Mouse (Mus musculus) cerebellum, postnatal 36 days (tissue): ENCODE measurements around the gene Pbxip1.

Experiments used
- DNase-seq, 2 experiments: peaks; one replicate each; pipeline ENCODE4 v3.0.0; 2021 to 2022; ENCODE audit warnings: mixed read lengths in 2 of 2

Gene Pbxip1

DNA sequence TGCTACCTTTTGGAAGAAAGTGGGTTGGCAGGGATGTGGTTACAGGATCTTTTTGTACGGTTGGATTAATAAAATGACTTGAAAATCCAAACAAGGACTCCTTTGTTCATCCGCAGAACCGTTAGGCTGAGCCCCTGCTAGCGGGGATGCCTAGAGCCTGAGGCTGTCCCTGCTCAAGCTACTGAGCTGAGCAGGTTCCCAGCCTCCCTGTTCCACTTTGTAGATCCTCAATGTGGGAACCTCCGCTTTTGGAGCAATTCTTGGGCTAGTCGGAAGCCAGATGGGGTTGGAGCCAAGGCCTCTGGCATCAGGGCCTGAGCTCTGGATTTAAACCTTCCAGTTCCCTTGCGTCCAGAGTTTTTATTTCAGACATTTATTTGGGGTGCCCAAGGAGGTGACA lies 1.5 kb upstream of the Pbxip1 start:
- DNase-seq = no peak

DNA sequence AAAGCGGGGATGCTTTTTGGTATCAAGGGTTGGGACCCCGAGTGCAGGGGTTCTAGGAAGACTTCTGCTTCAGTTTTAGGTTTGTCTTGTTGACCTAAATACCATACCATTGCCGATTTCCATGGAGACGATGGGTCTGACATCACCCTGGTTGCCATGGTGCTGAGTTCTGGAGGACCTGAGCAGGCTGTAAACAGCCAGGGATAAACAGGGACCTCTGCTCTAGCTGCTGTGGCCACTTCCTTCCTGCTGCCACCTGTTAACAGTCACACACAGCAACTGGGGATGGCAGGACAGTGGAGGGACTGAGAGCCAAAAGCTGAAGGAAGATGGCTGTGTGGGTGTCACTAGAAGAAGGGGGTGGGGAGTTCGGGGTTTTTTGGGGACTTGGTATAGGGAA lies 763 bp downstream of the Pbxip1 start:
- no peak for DNase-seq

DNA sequence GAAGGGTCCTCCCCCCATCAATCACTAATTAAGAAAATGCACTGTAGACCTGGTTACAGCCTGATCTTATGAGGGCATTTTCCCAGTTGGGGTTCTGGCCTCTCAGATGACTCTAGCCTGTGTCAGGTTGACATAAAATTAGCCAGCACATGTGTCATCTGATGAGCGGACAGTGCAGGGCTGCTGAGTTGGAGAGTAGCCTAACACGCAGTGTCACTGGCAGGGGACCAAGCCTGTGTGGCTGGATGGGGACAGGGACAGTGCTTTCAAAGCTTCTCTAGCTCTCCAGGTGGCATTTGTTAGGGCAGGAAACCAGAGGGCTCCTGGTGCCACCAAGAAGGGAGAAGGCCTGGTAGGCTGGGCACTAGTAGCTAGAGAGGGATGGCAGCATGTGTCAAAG lies 4.2 kb downstream of the Pbxip1 start:
- DNase-seq = no peak

DNA sequence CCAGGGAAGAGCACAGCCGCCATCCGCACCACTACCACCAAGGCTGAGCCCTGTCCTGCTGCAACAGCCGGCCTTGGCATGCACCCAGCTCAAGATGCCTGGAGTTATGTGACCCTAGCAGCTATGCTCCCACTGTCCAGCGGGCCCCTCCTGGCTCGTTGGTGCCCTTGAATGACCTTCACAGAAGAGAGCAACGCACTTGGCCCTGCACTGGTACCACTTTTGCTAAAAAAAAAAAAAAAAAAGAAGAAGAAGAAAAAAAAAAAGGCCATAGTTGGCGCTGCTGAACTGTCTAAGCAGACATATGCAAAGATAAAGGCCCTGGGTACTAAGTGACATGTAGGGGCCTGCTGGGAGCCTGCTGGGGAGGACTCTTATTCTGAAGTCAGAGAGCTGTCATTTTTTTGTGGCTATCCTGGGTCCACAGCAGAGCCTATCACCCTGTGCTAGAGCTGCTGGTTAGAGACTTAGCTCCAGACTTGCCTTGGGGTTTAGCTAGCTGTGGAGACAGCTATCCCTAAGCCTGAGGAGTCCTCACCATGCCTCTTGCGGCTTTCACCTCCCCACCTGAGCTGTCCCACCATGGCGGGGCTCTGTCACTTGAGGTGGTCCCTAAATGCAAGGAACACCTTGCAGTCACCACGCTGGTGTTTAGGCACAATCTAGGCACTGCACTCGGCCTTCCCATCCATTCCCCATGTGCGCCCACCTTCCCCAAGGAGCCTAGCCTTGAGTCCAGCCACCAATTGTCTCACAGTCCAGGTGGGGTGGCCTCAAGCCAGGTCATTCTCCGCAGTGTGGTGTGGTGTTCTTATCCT lies 12.4 kb downstream of the Pbxip1 start:
- DNase-seq = peak; percentile 25 to 29

DNA sequence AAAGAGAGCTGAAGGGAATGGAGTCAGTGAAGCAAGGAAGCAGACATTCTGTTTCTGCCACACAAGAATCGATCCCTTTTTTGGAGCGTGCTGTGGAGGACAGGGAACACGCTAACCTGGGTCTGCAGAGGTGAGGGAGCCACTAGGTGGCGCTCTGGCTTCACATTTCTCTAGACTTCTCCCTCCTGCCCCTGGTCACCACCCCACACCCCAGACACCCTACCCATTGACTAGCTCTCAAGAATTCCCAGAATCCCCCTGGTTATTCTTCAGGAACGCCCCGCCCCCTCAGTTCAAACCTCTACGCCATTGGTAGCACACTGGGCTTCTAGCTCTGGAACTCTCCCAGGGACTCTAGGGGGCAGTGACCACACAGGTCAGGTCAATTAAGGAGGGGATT lies 13.0 kb downstream of the Pbxip1 start:
- peak; percentile 79 to 81 for DNase-seq

DNA sequence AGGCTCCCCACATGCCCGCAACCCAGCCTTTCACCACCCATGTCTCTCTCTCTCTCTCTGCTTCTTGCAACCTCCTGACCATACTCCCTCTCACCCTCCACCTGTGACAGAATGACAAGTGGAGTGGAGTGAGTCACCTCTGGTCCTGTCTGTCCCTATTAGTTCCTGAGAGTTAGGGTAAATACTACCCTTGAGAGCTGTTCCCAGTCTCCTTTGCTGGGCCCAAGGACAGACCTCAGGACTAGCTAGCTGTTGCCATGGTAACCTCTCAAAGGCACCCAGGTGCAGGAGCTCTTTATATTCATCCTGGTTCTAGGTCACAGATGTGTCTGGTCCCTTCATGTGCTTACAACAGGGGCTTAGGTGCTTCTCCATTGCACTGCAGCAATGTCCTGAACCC lies 15.4 kb downstream of the Pbxip1 start:
- no peak for DNase-seq

DNA sequence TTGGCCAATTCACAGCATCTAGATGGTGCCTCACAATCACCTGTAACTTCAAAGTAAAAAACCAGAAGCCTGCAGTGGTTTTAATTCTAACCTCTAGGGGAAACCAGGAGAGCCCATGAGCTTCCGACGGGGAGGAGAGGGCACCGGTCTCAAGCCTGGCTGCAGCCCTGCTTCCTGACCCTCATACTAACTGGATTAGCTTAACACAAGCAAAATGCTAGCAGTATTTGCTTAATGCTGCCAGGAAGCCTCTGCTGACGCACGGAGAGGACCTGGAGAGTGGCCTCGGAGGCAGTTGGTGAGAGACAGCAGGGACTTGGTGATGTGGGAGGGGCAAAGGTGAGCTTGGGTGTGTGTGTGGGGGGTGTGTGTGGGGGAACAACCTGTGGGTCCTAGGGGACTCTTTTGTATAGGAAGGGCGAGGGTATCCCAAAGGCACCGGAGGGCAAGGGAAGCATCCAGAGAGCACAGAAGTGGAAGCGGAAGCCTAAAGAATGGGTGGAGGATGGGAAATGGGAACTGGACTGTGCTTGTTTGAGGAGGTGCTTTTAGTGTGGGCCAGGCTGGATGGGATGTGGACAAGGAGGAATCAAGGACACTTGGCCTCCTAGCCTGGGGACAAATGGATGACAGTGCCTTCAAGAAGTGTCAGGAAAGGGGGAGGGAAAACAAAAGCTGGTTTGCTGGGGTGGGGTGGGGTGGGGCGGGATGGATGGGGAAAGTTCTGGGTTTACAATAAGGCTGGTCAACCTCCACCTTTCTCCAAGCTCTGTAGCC lies 18.1 kb downstream of the Pbxip1 start, which contains the start of gene Pmvk:
Gene Pmvk, plus strand, starts transcription at position 141 of the 777 bp plus-strand sequence.
- DNase-seq = no peak

DNA sequence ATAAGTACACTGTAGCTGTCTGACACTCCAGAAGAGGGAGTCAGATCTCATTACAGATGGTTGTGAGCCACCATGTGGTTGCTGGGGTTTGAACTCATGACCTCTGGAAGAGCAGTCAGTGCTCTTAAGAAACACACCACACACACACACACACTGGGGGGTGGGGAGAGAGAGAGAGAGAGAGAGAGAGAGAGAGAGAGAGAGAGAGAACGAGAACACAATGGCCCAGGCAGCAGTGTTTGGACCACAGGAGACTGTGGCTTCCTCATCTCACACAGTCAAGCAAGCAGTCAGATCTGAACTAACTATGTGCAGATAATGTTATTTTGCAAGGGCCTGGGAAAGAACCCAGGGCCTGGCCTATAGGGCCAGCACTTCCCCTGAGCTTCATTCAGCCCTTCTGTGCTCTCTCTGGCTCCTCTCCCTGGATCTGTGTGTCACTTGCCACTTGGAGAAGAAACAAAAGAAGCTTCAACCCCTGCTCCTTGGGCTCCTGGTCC lies 19.3 kb downstream of the Pbxip1 start:
- DNase-seq = no peak

DNA sequence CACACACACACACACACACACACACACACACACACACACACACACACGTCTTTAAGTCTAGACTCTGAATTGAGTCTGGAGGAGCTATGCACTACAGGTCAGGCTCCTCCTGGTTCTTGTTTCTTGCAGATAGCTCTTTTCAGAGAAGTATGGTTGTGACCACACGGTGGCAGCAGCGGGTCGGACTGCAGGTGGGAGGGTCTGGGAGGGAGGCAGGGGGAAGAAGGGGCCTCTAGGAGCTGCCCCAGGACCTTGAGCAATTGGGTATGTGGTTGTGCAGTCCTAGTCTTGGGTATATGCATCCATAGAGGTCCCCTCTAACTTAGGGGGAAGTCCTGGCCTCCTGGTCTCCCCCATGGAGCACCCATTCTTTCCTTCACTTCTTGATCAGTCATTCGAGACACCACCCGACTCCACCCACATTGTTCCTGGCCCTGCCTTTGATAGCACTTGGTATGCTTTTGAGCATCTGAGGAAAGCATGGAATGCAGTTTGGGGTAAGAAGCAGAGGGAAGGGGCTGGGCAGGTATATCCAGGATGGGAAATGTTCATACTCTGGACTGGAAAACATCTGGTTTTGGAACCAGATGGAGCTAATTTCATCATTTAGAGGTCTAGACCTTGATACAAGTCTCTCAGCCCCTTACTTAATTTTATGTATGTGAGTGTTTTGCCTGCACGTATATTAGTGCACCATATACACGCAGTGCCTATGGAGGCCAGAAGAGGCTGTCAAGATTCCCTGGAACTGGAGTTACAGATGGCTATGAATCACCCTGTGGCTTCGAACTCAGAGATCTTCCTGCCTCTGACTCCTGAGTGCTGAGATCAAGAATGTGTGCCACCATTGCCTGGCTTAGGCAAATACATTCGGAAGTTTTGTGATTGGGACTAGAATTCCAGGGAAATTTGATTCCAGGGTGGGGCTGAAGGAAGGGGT lies 20.5 kb downstream of the Pbxip1 start:
- peak; percentile 60 to 64 for DNase-seq

DNA sequence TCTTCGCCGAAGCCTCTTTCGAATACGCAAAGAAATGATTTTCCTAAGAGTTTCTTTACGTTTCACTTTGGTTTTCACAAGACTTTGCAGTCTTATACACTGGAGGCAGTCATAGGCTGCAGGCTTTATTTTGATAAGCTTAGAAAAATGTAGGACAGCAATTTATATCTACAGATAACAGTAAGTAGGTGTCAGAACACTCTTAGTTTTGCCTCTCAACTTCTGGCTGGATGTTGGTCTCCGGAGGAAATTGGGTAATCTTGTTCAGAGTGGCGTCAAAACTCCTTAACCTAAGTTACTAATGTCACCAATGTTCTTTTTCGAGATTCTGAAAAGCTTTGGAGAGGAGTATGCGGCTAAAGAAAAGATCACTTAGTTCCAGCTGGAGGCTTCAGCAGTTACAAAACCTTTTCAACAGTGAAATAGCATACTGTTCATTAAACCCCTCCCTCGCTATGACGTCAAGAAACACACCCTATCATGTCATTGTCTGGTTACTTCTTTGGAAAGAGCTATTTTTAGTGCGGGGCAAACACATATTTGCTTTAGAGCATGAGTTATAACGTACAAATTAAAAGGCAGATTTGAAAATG lies 22.0 kb downstream of the Pbxip1 start:
- DNase-seq = no peak

DNA sequence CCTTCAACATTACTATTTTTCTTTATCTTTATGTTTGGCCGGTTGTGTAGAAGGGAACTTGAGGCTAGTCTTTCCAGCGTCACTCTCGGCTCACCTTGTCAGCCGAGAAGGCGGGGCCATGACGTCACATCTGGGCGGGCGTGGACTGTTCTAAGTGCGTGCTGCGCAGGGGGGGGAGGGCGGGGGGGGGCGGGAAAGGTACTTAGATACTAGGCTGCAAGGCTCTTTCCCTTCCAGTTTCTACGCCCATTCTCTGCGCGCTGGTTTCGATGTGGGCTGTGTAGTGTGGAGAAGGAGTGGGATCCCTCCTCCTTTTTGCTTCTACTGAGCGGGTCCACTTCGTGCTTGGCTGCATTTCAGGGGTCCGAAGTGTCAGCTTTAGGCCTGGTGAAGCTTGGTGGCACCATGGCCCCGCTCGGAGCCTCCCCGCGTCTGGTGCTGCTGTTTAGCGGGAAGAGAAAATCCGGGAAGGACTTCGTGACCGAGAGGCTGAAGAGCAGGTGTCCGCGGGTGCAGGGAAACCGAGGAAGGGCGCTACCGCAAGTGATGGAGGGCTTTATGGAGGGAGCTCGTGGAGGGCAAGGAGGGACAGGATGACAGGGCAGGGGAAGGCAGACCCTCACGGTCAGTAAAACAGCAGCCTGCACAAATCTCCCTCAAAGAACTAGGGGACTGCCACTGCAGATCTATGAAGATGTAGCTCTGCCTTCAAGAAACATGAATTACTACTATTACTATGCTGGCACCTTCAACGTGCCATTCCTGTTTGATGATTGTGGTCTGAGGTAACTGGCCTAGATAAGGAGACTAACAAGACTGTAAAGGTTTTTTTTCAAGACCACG lies 22.7 kb downstream of the Pbxip1 start:
- DNase-seq = peak; percentile 91 to 93

DNA sequence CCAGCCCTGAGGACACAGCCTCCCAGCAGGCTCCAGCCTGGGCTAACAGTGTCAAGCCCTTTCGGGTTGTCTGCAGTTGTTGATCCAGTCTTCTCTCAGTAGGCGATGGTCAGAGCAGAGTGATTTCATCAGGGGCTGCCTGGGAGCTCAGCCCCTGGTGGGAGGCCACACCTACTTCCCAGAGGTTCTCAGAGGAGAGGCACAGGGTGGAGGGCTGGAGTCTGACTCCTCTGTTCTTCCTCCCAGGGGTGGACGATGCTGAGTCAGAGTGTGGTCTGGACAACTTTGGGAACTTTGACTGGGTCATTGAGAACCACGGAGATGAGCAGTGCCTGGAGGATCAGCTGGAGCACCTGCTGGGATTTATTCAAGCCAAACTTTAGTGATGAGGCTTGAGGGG lies 31.8 kb downstream of the Pbxip1 start:
- no peak for DNase-seq

DNA sequence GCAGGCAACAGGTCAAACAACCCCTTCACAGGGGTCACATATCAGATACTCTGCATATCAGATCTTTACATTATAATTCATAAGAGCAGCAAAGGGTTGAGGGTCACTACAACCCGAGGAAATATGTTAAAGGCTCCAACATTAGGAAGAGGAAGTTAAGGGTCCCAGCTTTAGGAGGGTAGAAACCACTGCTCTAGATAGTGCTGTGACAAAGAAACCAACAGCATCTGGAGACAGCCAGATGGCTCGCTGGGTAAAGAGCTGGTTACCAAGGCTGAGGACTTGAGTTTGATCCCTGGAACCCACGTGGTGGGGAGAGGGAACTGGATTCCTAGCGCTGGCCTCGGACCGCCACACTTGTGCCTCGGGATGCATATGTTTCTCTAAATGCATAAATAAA lies 35.8 kb downstream of the Pbxip1 start:
- no peak for DNase-seq

DNA sequence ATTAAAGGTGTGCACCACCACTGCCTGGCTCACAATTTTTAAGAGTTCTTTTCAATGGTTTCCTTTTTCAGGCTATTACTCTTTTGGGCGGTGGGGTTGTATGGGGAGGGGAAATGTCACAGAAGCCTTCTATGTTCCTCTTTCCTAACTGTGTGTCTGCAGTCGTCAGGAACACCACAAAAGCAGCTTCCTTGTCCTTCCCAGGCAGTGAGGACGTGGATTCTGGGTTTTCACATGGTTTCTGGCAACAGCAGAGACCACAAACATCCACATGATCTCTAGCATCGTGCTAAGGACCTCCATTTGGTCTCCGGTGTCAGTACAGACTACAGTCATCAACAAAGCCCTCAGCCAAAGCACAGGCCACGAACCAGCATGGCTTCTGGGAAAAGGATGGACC lies 37.3 kb downstream of the Pbxip1 start:
- DNase-seq = no peak

DNA sequence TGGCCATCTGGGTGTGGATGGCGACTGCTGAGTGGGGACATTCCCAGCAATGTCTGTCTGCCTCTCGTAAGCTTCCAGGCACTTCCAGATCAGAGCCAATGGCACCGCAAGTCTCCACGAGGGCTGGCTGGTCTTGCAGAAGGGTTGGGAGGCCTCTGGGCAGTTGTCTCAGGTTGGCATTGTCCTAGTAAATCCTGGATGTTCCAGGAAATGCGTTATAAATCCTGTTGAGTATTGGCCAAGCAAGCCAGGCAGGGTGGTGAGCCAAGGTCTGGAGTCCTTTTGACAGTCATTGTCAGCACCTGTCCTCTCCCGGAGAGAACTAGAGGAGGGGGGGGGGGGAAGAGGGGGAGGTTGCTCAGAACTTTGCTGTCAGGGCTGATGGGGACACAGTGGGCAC lies 42.5 kb downstream of the Pbxip1 start:
- DNase-seq = no peak

DNA sequence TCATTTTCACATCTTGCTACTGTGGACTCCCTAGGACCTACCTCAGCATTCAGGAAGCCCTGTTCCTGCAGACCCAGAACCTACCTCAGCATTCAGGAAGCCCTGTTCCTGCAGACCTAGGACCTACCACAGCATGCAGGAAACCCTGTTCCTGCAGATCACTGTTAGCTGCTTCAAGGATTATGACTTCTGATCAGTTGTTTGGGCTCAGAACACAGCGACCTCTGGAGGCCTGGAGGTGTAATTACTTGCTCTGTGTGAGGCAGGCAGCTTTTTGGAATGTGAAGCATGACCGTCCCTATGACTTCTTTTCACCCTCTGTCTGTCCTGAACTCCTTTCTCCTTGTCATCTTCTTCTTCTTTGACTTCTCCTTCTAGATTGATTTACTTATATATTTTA lies 45.0 kb downstream of the Pbxip1 start:
- DNase-seq = no peak

DNA sequence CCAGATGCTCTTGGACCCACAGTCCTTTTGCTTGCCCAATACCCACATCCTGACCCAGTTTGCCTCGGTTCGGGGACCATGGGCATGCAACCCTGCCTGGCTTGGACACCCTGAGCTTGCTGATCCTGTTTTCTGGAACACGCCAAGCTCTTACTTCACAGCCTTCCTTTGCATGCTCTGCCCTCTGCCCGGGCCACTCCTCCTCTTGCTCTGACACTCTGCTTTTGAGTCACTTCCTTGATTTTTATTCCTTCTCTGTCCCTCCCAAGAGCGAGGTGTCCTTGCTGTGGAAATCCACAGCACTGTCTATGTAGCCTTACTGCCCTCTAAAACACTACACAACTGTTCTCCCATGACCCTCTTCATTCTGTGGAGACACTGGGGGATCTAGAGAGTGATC lies 45.7 kb downstream of the Pbxip1 start:
- DNase-seq = no peak

DNA sequence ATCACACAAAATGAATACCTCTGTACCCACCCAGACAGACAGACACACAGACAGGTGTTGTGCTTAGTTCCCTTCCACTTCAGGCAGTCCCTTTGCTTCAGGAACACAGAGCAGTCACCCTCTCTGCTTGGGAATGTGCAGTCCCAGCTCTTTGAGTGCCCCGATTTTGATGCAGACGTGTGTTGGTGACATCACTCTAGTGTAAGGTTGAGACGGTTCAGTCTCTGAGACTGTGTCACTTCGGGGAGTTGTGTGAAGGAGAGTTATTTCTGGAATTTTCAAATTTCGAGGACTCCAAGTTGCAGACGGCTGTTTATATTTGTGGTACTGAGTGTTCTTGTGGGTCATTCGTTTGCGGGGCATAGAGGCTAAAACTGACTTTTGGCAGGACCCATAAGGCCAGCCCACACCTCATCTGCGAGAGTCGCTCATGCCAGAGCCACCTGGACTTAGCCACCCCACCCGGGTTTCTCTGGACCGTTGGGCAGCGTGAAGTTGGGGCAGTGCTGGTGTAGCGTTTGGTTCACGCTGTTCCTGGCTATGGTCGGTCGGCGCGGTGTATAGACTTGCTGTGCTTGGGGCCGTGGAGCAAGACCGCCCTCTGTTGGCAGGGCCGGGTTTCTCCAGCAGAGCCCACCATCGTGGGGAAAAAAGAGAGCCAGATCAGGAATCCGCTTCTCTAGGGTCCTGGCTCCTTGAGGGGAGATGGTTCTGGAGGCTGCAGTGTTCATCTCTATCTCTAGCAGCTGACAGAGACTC lies 48.4 kb downstream of the Pbxip1 start:
- peak; percentile 60 for DNase-seq

DNA sequence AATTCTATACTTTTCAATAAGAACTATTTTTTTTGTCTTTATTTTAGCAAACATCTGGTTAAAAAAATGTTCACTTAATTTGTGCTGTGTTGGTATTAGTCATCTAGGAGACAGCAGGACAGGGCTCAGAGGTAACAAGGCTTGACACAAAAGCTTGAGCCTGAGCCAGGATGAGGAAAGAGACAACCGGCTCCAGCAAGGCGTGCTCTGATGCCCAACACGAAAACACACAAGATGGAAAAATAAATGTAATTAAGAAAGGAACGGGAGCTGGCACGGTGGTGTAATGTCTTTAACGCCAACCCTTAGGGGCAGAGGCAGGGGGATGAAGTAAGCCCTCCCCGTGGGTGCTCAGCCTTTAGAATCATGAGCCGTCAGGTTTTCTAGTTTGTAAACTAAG lies 49.6 kb downstream of the Pbxip1 start:
- no peak for DNase-seq

DNA sequence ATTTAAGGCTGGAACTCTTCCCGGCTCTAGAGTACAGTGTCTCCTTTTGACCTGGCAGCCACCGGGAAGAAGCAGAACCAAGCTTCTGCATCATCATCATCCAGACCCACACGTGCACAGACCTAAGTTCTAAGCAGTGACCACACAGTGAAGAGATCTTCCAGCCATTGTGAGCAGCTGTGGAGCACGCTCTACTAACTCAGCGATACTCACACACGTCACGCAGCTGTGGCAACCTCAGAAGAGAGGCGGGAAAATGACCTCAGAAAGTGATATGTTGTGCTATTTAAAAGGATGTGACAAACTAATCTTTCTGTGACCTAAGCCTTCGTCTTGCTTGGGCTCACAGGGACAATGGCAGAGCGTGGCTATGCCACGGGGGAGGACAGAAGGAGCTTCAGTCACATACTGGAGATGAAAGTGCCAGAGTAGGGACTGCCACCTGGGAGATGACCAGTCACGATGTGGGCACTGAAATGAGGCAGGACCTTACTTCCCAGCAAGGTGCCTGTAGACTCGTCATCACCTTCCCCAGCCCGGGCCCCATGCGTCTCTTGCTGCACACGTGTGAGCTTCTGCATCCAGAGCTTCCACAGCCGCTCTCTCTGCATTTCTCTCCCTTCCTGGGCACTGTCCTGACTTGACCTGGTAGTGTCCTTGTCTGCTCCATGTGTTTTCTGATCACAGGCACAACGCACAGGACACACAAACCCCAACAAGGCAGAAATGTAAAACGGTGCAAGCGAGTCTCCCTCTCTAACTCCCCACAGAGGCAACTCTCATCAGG lies 50.6 kb downstream of the Pbxip1 start:
- DNase-seq = no peak
